Mouse (Mus musculus): Measurements from ENCODE around the gene Sorcs3. TPM values are rescaled to one million over a fixed set of nuclear protein-coding genes. Genes with fewer than 3 reads are reported as not detected.

Sorcs3 gene
- total and polyA plus RNA-seq, 2 experiments from 2014 or later, result 18.3 to 25.3 TPM

GRCm38 (mm10) chr19:48298384-48298783, 92.6 kb downstream of the Sorcs3 start:
- no peak overlapping the region for H3K27ac ChIP-seq (ENCODE audit: low read depth, low read length)
- DNase-seq (ENCODE audit: low spot score), result no peak
- ATAC-seq (ENCODE audit: low FRiP score), result no peak
- no peaks in the 10 kb centered on the region for H3K9me3 ChIP-seq (ENCODE audit: low read length)
- WGBS, result 71% methylated on average over 2 of the region's 2 CpGs
- no peaks in the 10 kb centered on the region for H3K36me3 ChIP-seq (ENCODE audit: insufficient read depth, low read length)
- no peak overlapping the region for H3K4me2 ChIP-seq (ENCODE audit: low read depth, low read length, poor library complexity, severe bottlenecking)
- no peak overlapping the region for H3K4me3 ChIP-seq (ENCODE audit: low read depth, low read length)
- H3K27me3 ChIP-seq (ENCODE audit: insufficient read depth, low read length), result no peaks in the 10 kb centered on the region
- H3K9ac ChIP-seq (replicated peaks; ENCODE audit: low read length, poor library complexity, severe bottlenecking), result no peak overlapping the region
- peaks cover 5% of the 10 kb centered on the region; the same call in 1 of the 2 replicates for H3K4me1 ChIP-seq (ENCODE audit: insufficient read depth, low read length)
- TF ChIP-seq CTCF (IDR thresholded peaks at IDR 0.05), result no peak

GRCm38 (mm10) chr19:48300440-48301231, 94.8 kb downstream of the Sorcs3 start:
- WGBS, result 17% methylated on average over 14 of the region's 14 CpGs
- no peak for TF ChIP-seq CTCF (IDR thresholded peaks at IDR 0.05)
- no peak overlapping the region for H3K27ac ChIP-seq (ENCODE audit: low read depth, low read length)
- H3K4me2 ChIP-seq (ENCODE audit: low read depth, low read length, poor library complexity, severe bottlenecking), result peak overlapping the region; percentile 9; the same call in 1 of the 2 replicates
- no peaks in the 10 kb centered on the region for H3K27me3 ChIP-seq (ENCODE audit: insufficient read depth, low read length)
- H3K4me1 ChIP-seq (ENCODE audit: insufficient read depth, low read length), result peaks cover 5% of the 10 kb centered on the region; the same call in 1 of the 2 replicates
- ATAC-seq (ENCODE audit: low FRiP score) (no peak), DNase-seq (ENCODE audit: low spot score) (peak; percentile 51)
- no peak overlapping the region for H3K9ac ChIP-seq (replicated peaks; ENCODE audit: low read length, poor library complexity, severe bottlenecking)
- no peak overlapping the region for H3K4me3 ChIP-seq (ENCODE audit: low read depth, low read length)
- no peaks in the 10 kb centered on the region for H3K9me3 ChIP-seq (ENCODE audit: low read length)
- H3K36me3 ChIP-seq (ENCODE audit: insufficient read depth, low read length), result no peaks in the 10 kb centered on the region

- Histone ChIP-seq H3K36me3 (ENCODE audit: insufficient read depth, low read length) (no peaks in the 10 kb centered on the region), H3K27me3 (ENCODE audit: insufficient read depth, low read length) (no peaks in the 10 kb centered on the region), H3K4me3 (ENCODE audit: low read depth, low read length) (no peak overlapping the region), H3K27ac (ENCODE audit: low read depth, low read length) (no peak overlapping the region), H3K4me1 (ENCODE audit: insufficient read depth, low read length) (peaks cover 5% of the 10 kb centered on the region; the same call in 1 of the 2 replicates), H3K9ac (replicated peaks; ENCODE audit: low read length, poor library complexity, severe bottlenecking) (no peak overlapping the region), H3K9me3 (ENCODE audit: low read length) (no peaks in the 10 kb centered on the region), H3K4me2 (ENCODE audit: low read depth, low read length, poor library complexity, severe bottlenecking) (no peak overlapping the region)
- no peak for TF ChIP-seq CTCF (IDR thresholded peaks at IDR 0.05)
- ATAC-seq (ENCODE audit: low FRiP score) (no peak), DNase-seq (ENCODE audit: low spot score) (peak; percentile 32)
- WGBS, result 39% methylated on average over 3 of the region's 3 CpGs
Observed at GRCm38 (mm10) chr19:48301300-48301699, 95.5 kb downstream of the Sorcs3 start.

GRCm38 (mm10) chr19:48308341-48308740, 102.5 kb downstream of the Sorcs3 start:
- no peak overlapping the region for H3K4me2 ChIP-seq (ENCODE audit: low read depth, low read length, poor library complexity, severe bottlenecking)
- DNase-seq (ENCODE audit: low spot score) (no peak), ATAC-seq (ENCODE audit: low FRiP score) (no peak)
- no peak for TF ChIP-seq CTCF (IDR thresholded peaks at IDR 0.05)
- no peaks in the 10 kb centered on the region for H3K27me3 ChIP-seq (ENCODE audit: insufficient read depth, low read length)
- 49% methylated on average over 8 of the region's 8 CpGs for WGBS
- no peak overlapping the region for H3K27ac ChIP-seq (ENCODE audit: low read depth, low read length)
- no peak overlapping the region for H3K9ac ChIP-seq (replicated peaks; ENCODE audit: low read length, poor library complexity, severe bottlenecking)
- 0 out of 2 replicates have a peak, but pooled peaks cover 4% of the 10 kb centered on the region for H3K4me1 ChIP-seq (ENCODE audit: insufficient read depth, low read length)
- no peaks in the 10 kb centered on the region for H3K36me3 ChIP-seq (ENCODE audit: insufficient read depth, low read length)
- no peak overlapping the region for H3K4me3 ChIP-seq (ENCODE audit: low read depth, low read length)
- H3K9me3 ChIP-seq (ENCODE audit: low read length), result no peaks in the 10 kb centered on the region

DNA sequence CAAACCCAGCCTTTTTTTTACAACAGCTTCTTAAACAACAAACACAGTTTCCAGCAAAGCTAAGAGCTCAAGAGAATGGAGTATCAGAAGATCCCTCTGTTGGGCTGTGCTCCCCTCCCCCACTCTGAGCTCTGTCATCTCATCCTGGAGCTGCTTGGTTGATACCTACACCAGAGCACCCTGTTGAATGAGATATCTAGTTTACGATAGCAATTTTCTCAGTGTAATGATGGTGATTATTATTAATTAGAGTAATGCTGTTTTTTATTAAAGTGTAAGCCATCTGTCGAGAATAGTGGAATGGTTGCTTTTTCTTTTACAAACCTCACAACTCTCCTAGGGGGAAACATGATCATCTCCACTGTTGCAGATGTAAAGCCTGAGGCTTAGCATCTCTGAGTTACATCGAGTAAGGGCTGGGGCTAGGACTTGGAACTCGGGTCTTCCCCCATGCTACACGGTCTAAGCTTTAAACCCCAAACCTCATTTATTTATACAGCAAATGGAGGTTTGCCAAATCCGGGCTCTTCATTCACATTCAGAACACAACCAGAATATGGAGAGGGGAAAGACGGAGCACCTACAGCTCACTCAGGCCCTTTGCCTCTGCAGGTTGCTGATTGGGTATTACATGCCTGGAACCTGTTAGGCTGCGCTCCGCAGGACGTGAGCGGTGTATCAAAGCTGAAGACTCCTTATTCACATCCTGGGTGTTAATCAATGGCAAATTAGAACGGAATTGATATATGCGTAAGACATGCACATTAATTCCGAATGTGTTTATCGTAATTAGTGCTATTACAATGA, 103.9 kb downstream of the Sorcs3 start:
- 65% methylated on average over 15 of the region's 15 CpGs for WGBS
- DNase-seq (ENCODE audit: low spot score) (no peak), ATAC-seq (ENCODE audit: low FRiP score) (no peak)
- Histone ChIP-seq H3K9ac (replicated peaks; ENCODE audit: low read length, poor library complexity, severe bottlenecking) (no peak overlapping the region), H3K27me3 (ENCODE audit: insufficient read depth, low read length) (no peaks in the 10 kb centered on the region), H3K4me3 (ENCODE audit: low read depth, low read length) (no peak overlapping the region), H3K4me1 (ENCODE audit: insufficient read depth, low read length) (0 out of 2 replicates have a peak, but pooled peaks cover 4% of the 10 kb centered on the region), H3K27ac (ENCODE audit: low read depth, low read length) (no peak overlapping the region), H3K4me2 (ENCODE audit: low read depth, low read length, poor library complexity, severe bottlenecking) (no peak overlapping the region), H3K9me3 (ENCODE audit: low read length) (no peaks in the 10 kb centered on the region), H3K36me3 (ENCODE audit: insufficient read depth, low read length) (no peaks in the 10 kb centered on the region)
- TF ChIP-seq CTCF (IDR thresholded peaks at IDR 0.05), result no peak

DNA sequence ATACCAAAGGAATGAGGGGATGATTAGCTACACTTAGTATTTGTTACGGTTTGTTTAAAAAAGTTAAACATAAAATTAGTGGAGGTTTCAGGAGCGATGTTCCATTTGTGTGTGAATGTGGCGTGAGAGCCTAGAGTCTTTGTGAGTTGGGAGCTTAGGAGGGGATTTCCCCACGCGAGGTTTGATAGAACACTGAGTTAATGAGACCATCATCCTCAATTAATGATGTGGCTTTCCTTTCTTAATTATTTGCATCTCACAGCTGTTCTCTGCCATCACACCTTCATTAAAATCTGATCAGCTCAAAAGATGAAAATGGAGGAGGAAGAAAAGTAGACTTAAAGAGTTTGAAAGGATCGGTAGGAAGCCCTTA, 104.5 kb downstream of the Sorcs3 start:
- 69% methylated on average over 6 of the region's 6 CpGs for WGBS
- no peak for TF ChIP-seq CTCF (IDR thresholded peaks at IDR 0.05)
- no peak overlapping the region for H3K4me2 ChIP-seq (ENCODE audit: low read depth, low read length, poor library complexity, severe bottlenecking)
- DNase-seq (ENCODE audit: low spot score) (no peak), ATAC-seq (ENCODE audit: low FRiP score) (no peak)
- no peak overlapping the region for H3K9ac ChIP-seq (replicated peaks; ENCODE audit: low read length, poor library complexity, severe bottlenecking)
- H3K27me3 ChIP-seq (ENCODE audit: insufficient read depth, low read length), result no peaks in the 10 kb centered on the region
- H3K36me3 ChIP-seq (ENCODE audit: insufficient read depth, low read length), result no peaks in the 10 kb centered on the region
- no peaks in the 10 kb centered on the region for H3K9me3 ChIP-seq (ENCODE audit: low read length)
- H3K4me1 ChIP-seq (ENCODE audit: insufficient read depth, low read length), result 0 out of 2 replicates have a peak, but pooled peaks cover 4% of the 10 kb centered on the region
- H3K27ac ChIP-seq (ENCODE audit: low read depth, low read length), result no peak overlapping the region
- H3K4me3 ChIP-seq (ENCODE audit: low read depth, low read length), result no peak overlapping the region

Data from midbrain, postnatal 0 days (tissue).